10 mouse cellular contexts compared by ENCODE assay signal in the genomic region with DNA sequence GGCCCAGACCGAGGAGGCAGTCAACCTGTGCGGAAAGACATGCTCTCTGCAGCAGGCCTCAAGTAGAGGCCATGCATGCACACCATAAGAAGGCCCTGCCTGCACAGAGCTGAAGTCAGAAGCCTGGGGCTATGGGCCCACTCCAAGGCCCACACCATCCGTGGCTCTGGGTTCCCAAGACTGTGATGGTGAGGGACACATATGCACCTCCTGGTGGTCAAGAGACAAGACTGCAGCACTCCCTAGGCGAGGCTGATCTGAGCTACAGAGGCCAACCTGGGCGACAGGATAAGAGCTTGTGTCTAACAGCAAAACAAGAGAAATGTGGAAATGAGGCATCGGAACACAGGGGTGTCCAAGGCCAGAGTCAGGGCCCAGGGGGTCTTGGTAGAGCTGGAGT. TPM values are rescaled to one million over a fixed set of nuclear protein-coding genes. Genes with fewer than 3 reads are reported as not detected.
A peak's percentile ranks its signal among the peaks of the same experiment; 100 is the strongest.
DNase-seq lines count a peak whose midpoint lies in the region; ATAC-seq and TF ChIP-seq lines count a peak whose summit lies in the region.
"Had no signal": no experiment of that assay in that cellular context is flagged by ENCODE, and none has a peak within 500 bp of the region (broad histone marks: within the 10 kb centered on the region; RNA-seq: fewer than 3 reads in every experiment).

No protein-coding gene starts in this region.

- peaks cover 20% of the 10 kb centered on the region for H3K36me3 ChIP-seq in heart, postnatal 0 days (replicated peaks; ENCODE audit: control insufficient read depth, insufficient read depth, low read length)

- no peak for ATAC-seq in heart, postnatal 0 days (ENCODE audit: insufficient read depth, low read depth)

- no peak for DNase-seq in heart, postnatal 0 days (ENCODE audit: low spot score)
- no peak for DNase-seq in heart, adult 18-20 months
- peak; percentile 51 for DNase-seq in 416B (ENCODE audit: low read depth)
- DNase-seq in WW6 (ENCODE audit: low read depth, low spot score): peak; percentile 59
- peak; percentile 37 for DNase-seq in lung, postnatal 10 days
- DNase-seq in frontal cortex, postnatal 10 days (ENCODE audit: low spot score in 2 of 2): no peak
- no peak for DNase-seq in right cerebral cortex, postnatal 4 days
- DNase-seq in cerebellum, adult 11 months: no peak

- no peak for TF ChIP-seq EP300 in heart, postnatal 0 days (IDR thresholded peaks at IDR 0.05; ENCODE audit: low read depth)

- peaks cover 8% of the 10 kb centered on the region; the same call in 1 of the 2 replicates for H3K4me1 ChIP-seq in heart, postnatal 0 days (ENCODE audit: control insufficient read depth, insufficient read depth)

- peak; percentile 26 for TF ChIP-seq CTCF in heart, postnatal 0 days (IDR thresholded peaks at IDR 0.05; ENCODE audit: low read depth)

- H3K27me3 ChIP-seq in heart, postnatal 0 days (ENCODE audit: control insufficient read depth, insufficient read depth, low read length): no peaks in the 10 kb centered on the region
- H3K27me3 ChIP-seq: lung, embryonic 15.5 days; neural tube, embryonic 12.5 days had no signal

- H3K27ac ChIP-seq in heart, postnatal 0 days (ENCODE audit: low read depth): no peak overlapping the region
- H3K27ac ChIP-seq: lung, embryonic 15.5 days; neural tube, embryonic 12.5 days had no signal

- no peak overlapping the region for H3K4me2 ChIP-seq in heart, postnatal 0 days (ENCODE audit: low read depth, low read length)
- H3K4me2 ChIP-seq: lung, embryonic 15.5 days; neural tube, embryonic 12.5 days had no signal

- H3K9ac ChIP-seq in heart, postnatal 0 days (replicated peaks; ENCODE audit: low read depth, low read length): no peak overlapping the region
- H3K9ac ChIP-seq: lung, embryonic 15.5 days; neural tube, embryonic 12.5 days had no signal

- 66% methylated on average over 6 of the region's 6 CpGs for WGBS in heart, postnatal 0 days

- no peak overlapping the region for H3K4me3 ChIP-seq in heart, postnatal 0 days (ENCODE audit: low read depth, low read length)
- H3K4me3 ChIP-seq: lung, embryonic 15.5 days; neural tube, embryonic 12.5 days had no signal

- no peaks in the 10 kb centered on the region for H3K9me3 ChIP-seq in heart, postnatal 0 days (replicated peaks; ENCODE audit: control insufficient read depth, low read length)
- H3K9me3 ChIP-seq: lung, embryonic 15.5 days; neural tube, embryonic 12.5 days had no signal

RNA-seq across cellular contexts. Expression of a gene that starts 3.5 kb away (rescaled TPM):
- 40.1 and 53.5 TPM in 2 replicates for total RNA-seq in heart, postnatal 0 days (2014; rRNA removed; ENCODE audit: low replicate concordance)
- polyA plus RNA-seq in heart, postnatal 0 days (2015; fragmentation: Nextera tagmentation; extraction: Ambion mirVana): 21.2 and 21.5 TPM in 2 replicates
- 10 to 100 TPM; 51.6 to 52.2 TPM for total RNA-seq in heart, adult 18-20 months (2021)

RNA-seq across cellular contexts. Expression of a gene that starts 8.3 kb away (rescaled TPM):
- total RNA-seq in heart, postnatal 0 days (2014; rRNA removed; ENCODE audit: low replicate concordance): 17.6 and 18.7 TPM in 2 replicates
- polyA plus RNA-seq in heart, postnatal 0 days (2015; fragmentation: Nextera tagmentation; extraction: Ambion mirVana): 22.3 and 22.5 TPM in 2 replicates
- 10 to 100 TPM; 16.2 to 18.3 TPM for total RNA-seq in heart, adult 18-20 months (2021)

RNA-seq across cellular contexts. Expression of a gene that starts 49.8 kb away (rescaled TPM):
- 71.3 and 71.6 TPM in 2 replicates for total RNA-seq in heart, postnatal 0 days (2014; rRNA removed; ENCODE audit: low replicate concordance)
- polyA plus RNA-seq in heart, postnatal 0 days (2015; fragmentation: Nextera tagmentation; extraction: Ambion mirVana): 62.7 and 66.3 TPM in 2 replicates
- 10 to 100 TPM; 30.1 to 34.4 TPM for total RNA-seq in heart, adult 18-20 months (2021)

Comparison
In these comparisons a context has a peak if more than half of its experiments do, and no peak if none do; other contexts are left out.
1. DNase-seq: peak in 416B (single experiment), WW6 (single experiment) and lung, postnatal 10 days (single experiment); none in heart, postnatal 0 days (single experiment), heart, adult 18-20 months (0 of 2), frontal cortex, postnatal 10 days (0 of 2), right cerebral cortex, postnatal 4 days (single experiment) and cerebellum, adult 11 months (single experiment).